In the genomic region with DNA sequence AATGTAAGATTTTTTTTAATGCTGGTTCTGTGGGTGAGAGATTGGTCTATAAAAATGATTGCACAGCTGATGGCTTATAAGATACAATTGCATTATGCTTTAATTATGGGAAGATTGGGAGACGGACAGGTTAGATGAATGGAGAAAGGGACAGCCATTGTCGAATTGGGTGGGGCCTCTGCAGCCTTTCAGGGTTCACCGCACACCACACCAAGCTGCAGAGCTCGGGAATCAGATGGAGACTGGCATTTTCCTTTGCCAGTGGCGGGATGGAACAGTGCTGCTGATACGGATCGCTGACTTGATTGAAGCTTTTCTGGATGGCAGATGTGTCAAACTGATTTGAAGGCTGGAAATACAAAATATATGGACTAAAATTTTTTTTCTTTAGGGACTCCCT, we compare ENCODE assay signal across 22 mouse cellular contexts.
DNase-seq lines count a peak whose midpoint lies in the region; ATAC-seq and TF ChIP-seq lines count a peak whose summit lies in the region.
"Had no signal": no experiment of that assay in that cellular context is flagged by ENCODE, and none has a peak within 500 bp of the region (broad histone marks: within the 10 kb centered on the region; RNA-seq: fewer than 3 reads in every experiment).

No protein-coding gene starts in this region.

- peak; percentile 84 for ATAC-seq in midbrain, embryonic 11.5 days (ENCODE audit: low FRiP score)
- ATAC-seq in midbrain, postnatal 0 days (ENCODE audit: low FRiP score) = no peak
- ATAC-seq: forebrain, embryonic 14.5 days; inflammation-experienced regulatory T-cells, adult 6 months had no signal

- H3K4me1 ChIP-seq in kidney, adult 2 months (ENCODE audit: control insufficient read depth, insufficient read depth, low read length) = no peaks in the 10 kb centered on the region
- no peaks in the 10 kb centered on the region for H3K4me1 ChIP-seq in midbrain, embryonic 11.5 days (ENCODE audit: control insufficient read depth, insufficient read depth, low read length)
- no peaks in the 10 kb centered on the region for H3K4me1 ChIP-seq in midbrain, postnatal 0 days (ENCODE audit: insufficient read depth, low read length)
- H3K4me1 ChIP-seq: embryonic facial prominence, embryonic 10.5 days; limb, embryonic 13.5 days; liver, embryonic 13.5 days had no signal

- no peaks in the 10 kb centered on the region for H3K9me3 ChIP-seq in midbrain, embryonic 11.5 days (ENCODE audit: control insufficient read depth, low read length)
- no peaks in the 10 kb centered on the region for H3K9me3 ChIP-seq in midbrain, postnatal 0 days (ENCODE audit: low read length)
- H3K9me3 ChIP-seq: embryonic facial prominence, embryonic 10.5 days; limb, embryonic 13.5 days; liver, embryonic 13.5 days had no signal

- TF ChIP-seq CTCF in kidney, adult 2 months (conservative IDR thresholded peaks at IDR 0.05; ENCODE audit: insufficient read depth, insufficient read length, low read depth, low read length) = no peak
- TF ChIP-seq CTCF in midbrain, postnatal 0 days (IDR thresholded peaks at IDR 0.05) = no peak

- H3K9ac ChIP-seq in midbrain, embryonic 11.5 days (ENCODE audit: low read length) = no peak overlapping the region
- H3K9ac ChIP-seq in midbrain, postnatal 0 days (replicated peaks; ENCODE audit: low read length, poor library complexity, severe bottlenecking) = no peak overlapping the region
- H3K9ac ChIP-seq: limb, embryonic 13.5 days; liver, embryonic 13.5 days; lung, embryonic 14.5 days had no signal

- 44% methylated on average over 7 of the region's 7 CpGs for WGBS in kidney, adult 2 months
- WGBS in midbrain, embryonic 11.5 days = 42% methylated on average over 7 of the region's 7 CpGs
- 39% methylated on average over 7 of the region's 7 CpGs for WGBS in midbrain, postnatal 0 days

- H3K4me3 ChIP-seq in kidney, adult 2 months (ENCODE audit: insufficient read depth, low read depth, low read length) = no peak overlapping the region
- H3K4me3 ChIP-seq in midbrain, embryonic 11.5 days (ENCODE audit: low read depth, low read length) = no peak overlapping the region
- H3K4me3 ChIP-seq in midbrain, postnatal 0 days (ENCODE audit: low read depth, low read length) = no peak overlapping the region
- H3K4me3 ChIP-seq: embryonic facial prominence, embryonic 10.5 days; heart, adult 2 months; limb, embryonic 13.5 days; liver, embryonic 13.5 days had no signal

- H3K36me3 ChIP-seq in kidney, adult 2 months (ENCODE audit: control insufficient read depth, insufficient read depth, low read length) = peaks cover 3% of the 10 kb centered on the region
- H3K36me3 ChIP-seq in midbrain, embryonic 11.5 days (ENCODE audit: control insufficient read depth, insufficient read depth, low read length) = no peaks in the 10 kb centered on the region
- H3K36me3 ChIP-seq in midbrain, postnatal 0 days (ENCODE audit: insufficient read depth, low read length) = 0 out of 2 replicates have a peak, but pooled peaks cover 8% of the 10 kb centered on the region
- H3K36me3 ChIP-seq: embryonic facial prominence, embryonic 10.5 days; liver, embryonic 13.5 days had no signal

- peak; percentile 22 for DNase-seq in embryo, embryonic 10.5 days (ENCODE audit: low spot score)
- DNase-seq in embryo, embryonic 10 days (ENCODE audit: low spot score) = no peak
- peak; percentile 7 for DNase-seq in kidney, adult 2 months
- no peak for DNase-seq in kidney, adult 11 months
- DNase-seq in midbrain, embryonic 11.5 days (ENCODE audit: low spot score, missing footprints) = peak; percentile 72
- no peak for DNase-seq in midbrain, postnatal 0 days (ENCODE audit: low spot score)
- peak; percentile 42 for DNase-seq in retina, postnatal 1 day
- no peak for DNase-seq in layer of hippocampus, postnatal 10 days (ENCODE audit: low spot score in 2 of 2)
- DNase-seq: adrenal gland, adult 2 months; cerebellum, adult 9-11 months; gastrocnemius, postnatal 14 days; heart, adult 2 months; heart, postnatal 36 days; layer of hippocampus, postnatal 36 days; liver, embryonic 13.5 days; lung, embryonic 14.5 days; lung, postnatal 4 days; thymus, postnatal 14 days had no signal

- no peaks in the 10 kb centered on the region for H3K27me3 ChIP-seq in kidney, adult 2 months (replicated peaks; ENCODE audit: control insufficient read depth, insufficient read depth, low read length)
- H3K27me3 ChIP-seq in midbrain, embryonic 11.5 days (ENCODE audit: control insufficient read depth, insufficient read depth, low read length) = no peaks in the 10 kb centered on the region
- H3K27me3 ChIP-seq in midbrain, postnatal 0 days (ENCODE audit: insufficient read depth, low read length) = no peaks in the 10 kb centered on the region
- H3K27me3 ChIP-seq: limb, embryonic 13.5 days; liver, embryonic 13.5 days had no signal

- H3K27ac ChIP-seq in kidney, adult 2 months (ENCODE audit: insufficient read depth, low read depth, low read length) = no peak overlapping the region
- no peak overlapping the region for H3K27ac ChIP-seq in midbrain, embryonic 11.5 days (ENCODE audit: low read depth, low read length)
- no peak overlapping the region for H3K27ac ChIP-seq in midbrain, postnatal 0 days (ENCODE audit: low read depth, low read length)
- H3K27ac ChIP-seq: embryonic facial prominence, embryonic 10.5 days; heart, adult 2 months; limb, embryonic 13.5 days; liver, embryonic 13.5 days had no signal

- no peak for TF ChIP-seq POLR2A in kidney, adult 2 months (IDR thresholded peaks at IDR 0.05; ENCODE audit: low read depth, low read length)

- no peak overlapping the region for H3K4me2 ChIP-seq in midbrain, embryonic 11.5 days
- no peak overlapping the region for H3K4me2 ChIP-seq in midbrain, postnatal 0 days (ENCODE audit: low read depth, low read length, poor library complexity, severe bottlenecking)
- H3K4me2 ChIP-seq: limb, embryonic 13.5 days; liver, embryonic 13.5 days; lung, embryonic 14.5 days had no signal

Comparison
In these comparisons a context has a peak if more than half of its experiments do, and no peak if none do; other contexts are left out.
1. DNase-seq: peak in embryo, embryonic 10.5 days (single experiment), kidney, adult 2 months (single experiment), midbrain, embryonic 11.5 days (single experiment) and retina, postnatal 1 day (single experiment); none in embryo, embryonic 10 days (single experiment), kidney, adult 11 months (single experiment), midbrain, postnatal 0 days (single experiment) and layer of hippocampus, postnatal 10 days (0 of 2).